16 mouse cellular contexts compared by ENCODE assay signal in the genomic region with DNA sequence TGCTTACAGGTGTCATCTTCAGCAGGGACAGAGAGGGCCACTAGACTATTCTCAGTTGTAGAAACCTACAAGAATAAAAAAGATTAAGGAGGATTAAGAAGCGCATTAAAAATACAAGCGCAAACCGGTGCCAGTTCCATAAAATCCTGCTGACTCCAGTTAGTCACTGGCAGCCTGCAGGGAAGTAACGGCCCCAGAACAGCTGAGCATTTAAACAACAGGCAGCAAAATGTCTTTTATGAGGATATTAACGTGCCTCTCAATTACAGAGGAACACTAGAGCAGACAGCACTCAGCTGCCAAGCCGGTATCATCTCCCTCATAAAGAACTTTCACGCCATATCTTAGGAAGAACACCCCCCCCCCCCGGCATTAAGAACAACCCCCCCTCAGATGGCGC. TPM values are rescaled to one million over a fixed set of nuclear protein-coding genes. Genes with fewer than 3 reads are reported as not detected.
DNase-seq lines count a peak whose midpoint lies in the region; ATAC-seq lines count a peak whose summit lies in the region.
"Had no signal": no experiment of that assay in that cellular context is flagged by ENCODE, and none has a peak within 500 bp of the region (broad histone marks: within the 10 kb centered on the region; RNA-seq: fewer than 3 reads in every experiment).

No protein-coding gene starts in this region.

- no peak overlapping the region for H3K4me2 ChIP-seq in hindbrain, embryonic 14.5 days (replicated peaks)
- no peak overlapping the region for H3K4me2 ChIP-seq in midbrain, embryonic 15.5 days
- no peak overlapping the region for H3K4me2 ChIP-seq in forebrain, embryonic 16.5 days (ENCODE audit: low read length)
- no peak overlapping the region for H3K4me2 ChIP-seq in neural tube, embryonic 14.5 days (ENCODE audit: low read depth, low read length)
- H3K4me2 ChIP-seq: liver, embryonic 15.5 days had no signal

- H3K4me1 ChIP-seq in hindbrain, embryonic 14.5 days (replicated peaks; ENCODE audit: control insufficient read depth, insufficient read depth, low read length) = no peaks in the 10 kb centered on the region
- peaks cover 14% of the 10 kb centered on the region; the same call in 1 of the 2 replicates for H3K4me1 ChIP-seq in hindbrain, embryonic 10.5 days (replicated peaks)
- H3K4me1 ChIP-seq in midbrain, embryonic 15.5 days = no peaks in the 10 kb centered on the region; the same call in 1 of the 2 replicates
- no peaks in the 10 kb centered on the region for H3K4me1 ChIP-seq in midbrain, embryonic 10.5 days
- 0 out of 2 replicates have a peak, but pooled peaks cover 6% of the 10 kb centered on the region for H3K4me1 ChIP-seq in forebrain, embryonic 16.5 days (replicated peaks; ENCODE audit: control insufficient read depth, insufficient read depth, low read length)
- peaks cover 10% of the 10 kb centered on the region for H3K4me1 ChIP-seq in neural tube, embryonic 14.5 days (ENCODE audit: control insufficient read depth, insufficient read depth, low read length)
- H3K4me1 ChIP-seq: liver, embryonic 15.5 days had no signal

- intact Hi-C loops in heart, postnatal 10 days (cut with DNase I) = no loop called here

- no peaks in the 10 kb centered on the region for H3K27me3 ChIP-seq in hindbrain, embryonic 14.5 days (ENCODE audit: control insufficient read depth, insufficient read depth, low read length)
- H3K27me3 ChIP-seq in hindbrain, embryonic 10.5 days (ENCODE audit: insufficient read depth, poor library complexity, severe bottlenecking) = no peaks in the 10 kb centered on the region
- no peaks in the 10 kb centered on the region for H3K27me3 ChIP-seq in midbrain, embryonic 15.5 days (replicated peaks)
- no peaks in the 10 kb centered on the region for H3K27me3 ChIP-seq in midbrain, embryonic 10.5 days (ENCODE audit: low read depth, poor library complexity, severe bottlenecking)
- H3K27me3 ChIP-seq in forebrain, embryonic 16.5 days (replicated peaks; ENCODE audit: control insufficient read depth, insufficient read depth, low read length) = no peaks in the 10 kb centered on the region
- no peaks in the 10 kb centered on the region for H3K27me3 ChIP-seq in neural tube, embryonic 14.5 days (ENCODE audit: control insufficient read depth, insufficient read depth, low read length)
- H3K27me3 ChIP-seq: liver, embryonic 15.5 days had no signal

- peak; percentile 64; the same call in 1 of the 2 replicates for ATAC-seq in hindbrain, embryonic 14.5 days (ENCODE audit: low FRiP score)
- no peak for ATAC-seq in midbrain, embryonic 15.5 days (replicated peaks)
- peak; percentile 50; the same call in 1 of the 2 replicates for ATAC-seq in forebrain, embryonic 16.5 days
- peak; percentile 81 for ATAC-seq in neural tube, embryonic 14.5 days (ENCODE audit: low read depth)
- ATAC-seq: lung, postnatal 0 days had no signal

- 60% methylated on average over 9 of the region's 9 CpGs for WGBS in hindbrain, embryonic 14.5 days
- 86% methylated on average over 9 of the region's 9 CpGs for WGBS in hindbrain, embryonic 10.5 days
- WGBS in midbrain, embryonic 15.5 days = 59% methylated on average over 9 of the region's 9 CpGs
- 93% methylated on average over 9 of the region's 9 CpGs for WGBS in midbrain, embryonic 10.5 days
- 46% methylated on average over 9 of the region's 9 CpGs for WGBS in forebrain, embryonic 16.5 days
- 27% methylated on average over 9 of the region's 9 CpGs for WGBS in neural tube, embryonic 14.5 days

- no peaks in the 10 kb centered on the region for H3K9me3 ChIP-seq in hindbrain, embryonic 14.5 days (ENCODE audit: control insufficient read depth, low read length)
- H3K9me3 ChIP-seq in hindbrain, embryonic 10.5 days = no peaks in the 10 kb centered on the region
- H3K9me3 ChIP-seq in midbrain, embryonic 15.5 days = no peaks in the 10 kb centered on the region
- H3K9me3 ChIP-seq in midbrain, embryonic 10.5 days (replicated peaks) = no peaks in the 10 kb centered on the region
- no peaks in the 10 kb centered on the region for H3K9me3 ChIP-seq in forebrain, embryonic 16.5 days (ENCODE audit: control insufficient read depth, low read length)
- H3K9me3 ChIP-seq in neural tube, embryonic 14.5 days (ENCODE audit: control insufficient read depth, low read length) = no peaks in the 10 kb centered on the region
- H3K9me3 ChIP-seq: liver, embryonic 15.5 days had no signal

- no peak overlapping the region for H3K4me3 ChIP-seq in hindbrain, embryonic 14.5 days (replicated peaks; ENCODE audit: low read length)
- H3K4me3 ChIP-seq in hindbrain, embryonic 10.5 days = no peak overlapping the region
- no peak overlapping the region for H3K4me3 ChIP-seq in midbrain, embryonic 15.5 days
- H3K4me3 ChIP-seq in midbrain, embryonic 10.5 days = no peak overlapping the region
- no peak overlapping the region for H3K4me3 ChIP-seq in forebrain, embryonic 16.5 days (replicated peaks; ENCODE audit: low read length)
- no peak overlapping the region for H3K4me3 ChIP-seq in neural tube, embryonic 14.5 days (ENCODE audit: low read depth, low read length)
- H3K4me3 ChIP-seq: liver, embryonic 15.5 days had no signal

- DNase-seq in hindbrain, embryonic 14.5 days (ENCODE audit: low spot score) = no peak
- no peak for DNase-seq in hindbrain, embryonic 10.5 days (ENCODE audit: low spot score)
- no peak for DNase-seq in midbrain, embryonic 10.5 days (ENCODE audit: low spot score)
- DNase-seq in right cerebral cortex, postnatal 36 days (ENCODE audit: low spot score in 2 of 2) = no peak
- no peak for DNase-seq in heart, postnatal 10 days
- DNase-seq: adrenal gland, postnatal 10 days; cerebellum, adult 9-10 months; gastrocnemius, postnatal 25 days; left cerebral cortex, postnatal 4 days; right cerebral cortex, postnatal 14 days; thymus, postnatal 36 days had no signal

- peaks cover 4% of the 10 kb centered on the region; the same call in 1 of the 2 replicates for H3K36me3 ChIP-seq in hindbrain, embryonic 14.5 days (replicated peaks; ENCODE audit: control insufficient read depth, insufficient read depth)
- peaks cover 43% of the 10 kb centered on the region for H3K36me3 ChIP-seq in hindbrain, embryonic 10.5 days
- H3K36me3 ChIP-seq in midbrain, embryonic 15.5 days (replicated peaks) = no peaks in the 10 kb centered on the region
- peaks cover 12% of the 10 kb centered on the region; the same call in 1 of the 2 replicates for H3K36me3 ChIP-seq in midbrain, embryonic 10.5 days
- H3K36me3 ChIP-seq in forebrain, embryonic 16.5 days (ENCODE audit: control insufficient read depth, insufficient read depth) = no peaks in the 10 kb centered on the region; the same call in 1 of the 2 replicates
- no peaks in the 10 kb centered on the region for H3K36me3 ChIP-seq in neural tube, embryonic 14.5 days (ENCODE audit: control insufficient read depth, insufficient read depth, low read length)

- peak overlapping the region; percentile 68 for H3K27ac ChIP-seq in hindbrain, embryonic 14.5 days
- H3K27ac ChIP-seq in hindbrain, embryonic 10.5 days = no peak overlapping the region
- H3K27ac ChIP-seq in midbrain, embryonic 15.5 days = 0 out of 2 replicates have a peak overlapping the region, but pooled peaks have one; percentile 15
- H3K27ac ChIP-seq in midbrain, embryonic 10.5 days (replicated peaks) = no peak overlapping the region
- H3K27ac ChIP-seq in forebrain, embryonic 16.5 days (ENCODE audit: low read length) = no peak overlapping the region
- H3K27ac ChIP-seq in neural tube, embryonic 14.5 days (ENCODE audit: low read depth, low read length) = peak overlapping the region; percentile 67; the same call in 1 of the 2 replicates
- H3K27ac ChIP-seq: liver, embryonic 15.5 days had no signal

- H3K9ac ChIP-seq in hindbrain, embryonic 14.5 days = no peak overlapping the region
- H3K9ac ChIP-seq in midbrain, embryonic 15.5 days = no peak overlapping the region
- no peak overlapping the region for H3K9ac ChIP-seq in forebrain, embryonic 16.5 days (replicated peaks; ENCODE audit: low read depth, low read length)
- H3K9ac ChIP-seq in neural tube, embryonic 14.5 days (replicated peaks; ENCODE audit: low read depth, low read length) = no peak overlapping the region
- H3K9ac ChIP-seq: liver, embryonic 15.5 days had no signal

RNA-seq across cellular contexts. Expression of a gene that starts 24.1 kb away (rescaled TPM):
- 78.5 and 89.3 TPM in 2 replicates for polyA plus RNA-seq in hindbrain, embryonic 14.5 days (2014; fragmentation: Nextera tagmentation; extraction: Ambion mirVana)
- 59.1 and 61.3 TPM in 2 replicates for polyA plus RNA-seq in hindbrain, embryonic 10.5 days (2016; fragmentation: Nextera tagmentation; extraction: Ambion mirVana)
- 77.3 and 79.9 TPM in 2 replicates for polyA plus RNA-seq in midbrain, embryonic 15.5 days (2015; fragmentation: Nextera tagmentation; extraction: Ambion mirVana)
- polyA plus RNA-seq in midbrain, embryonic 10.5 days (2016; fragmentation: Nextera tagmentation; extraction: Ambion mirVana) = 58.4 and 63.5 TPM in 2 replicates
- 74.7 and 77.9 TPM in 2 replicates for polyA plus RNA-seq in forebrain, embryonic 16.5 days (2015; fragmentation: Nextera tagmentation; extraction: Ambion mirVana)
- 82.5 and 83.3 TPM in 2 replicates for polyA plus RNA-seq in neural tube, embryonic 14.5 days (2014; fragmentation: Nextera tagmentation; extraction: Ambion mirVana)
- 10 to 100 TPM; 26.4 to 28.1 TPM for total RNA-seq in heart, postnatal 10 days (2021)

Comparison
In these comparisons a context has a peak if more than half of its experiments do, and no peak if none do; other contexts are left out.
1. H3K27ac ChIP-seq: peak in hindbrain, embryonic 14.5 days (single experiment), midbrain, embryonic 15.5 days (single experiment) and neural tube, embryonic 14.5 days (single experiment); none in hindbrain, embryonic 10.5 days (single experiment), midbrain, embryonic 10.5 days (single experiment) and forebrain, embryonic 16.5 days (single experiment).